Mouse (Mus musculus) G1E (cell line): ENCODE data around the gene H2-DMb1. TPM values are rescaled to one million over a fixed set of nuclear protein-coding genes. Genes with fewer than 3 reads are reported as not detected.

Source experiments
- ATAC-seq: 2 replicates; pipeline ENCODE4 v1.8.0; 2016; ENCODE audit warnings: mild to moderate bottlenecking; ENCODE audit not compliant: insufficient number of reproducible peaks, poor library complexity, low FRiP score, severe bottlenecking; ENCODE audit errors: extremely low read depth
- DNase-seq: peaks from one replicate; pipeline ENCODE4 v3.0.0; 2012; ENCODE audit warnings: low spot score
- H3K27me3 ChIP-seq: 2 replicates; pipeline ENCODE4 v1.6.1; 2012; ENCODE audit warnings: mild to moderate bottlenecking, low read length, inconsistent platforms; ENCODE audit not compliant: insufficient read depth
- H3K36me3 ChIP-seq: replicated peaks from 2 replicates; pipeline ENCODE3; 2012; ENCODE audit warnings: mild to moderate bottlenecking, inconsistent platforms
- H3K4me1 ChIP-seq: 2 replicates; pipeline ENCODE4 v1.6.1; 2012; ENCODE audit warnings: low read depth, low read length, inconsistent platforms, mixed read lengths; ENCODE audit not compliant: insufficient read depth
- H3K4me3 ChIP-seq: 2 replicates; pipeline ENCODE4 v1.5.1; 2012; ENCODE audit warnings: low read depth, mild to moderate bottlenecking, inconsistent platforms, low read length, moderate library complexity, mixed read lengths
- H3K9me3 ChIP-seq: replicated peaks from 2 replicates; pipeline ENCODE4 v1.6.1; 2012; ENCODE audit warnings: inconsistent platforms
- CTCF ChIP-seq: IDR thresholded peaks from 2 replicates; pipeline ENCODE4 v1.5.1; 2012; ENCODE audit warnings: low read depth, low read length, inconsistent platforms, mixed read lengths
- GATA1 ChIP-seq: IDR thresholded peaks from 2 replicates; pipeline ENCODE4 v1.6.1; 2012; ENCODE audit warnings: borderline replicate concordance, low read length, inconsistent platforms, mixed read lengths
- GATA2 ChIP-seq: IDR thresholded peaks from 2 replicates; pipeline ENCODE4 v1.6.1; 2012; ENCODE audit warnings: low read depth, low read length, inconsistent platforms, borderline replicate concordance
- POLR2AphosphoS5 ChIP-seq: IDR thresholded peaks from 2 replicates; pipeline ENCODE4 v1.6.1; 2012; ENCODE audit warnings: low read depth, low read length, inconsistent platforms; ENCODE audit not compliant: insufficient replicate concordance
- TAL1 ChIP-seq: conservative IDR thresholded peaks from 2 replicates; pipeline ENCODE4 v1.6.1; 2012; ENCODE audit warnings: low read depth, low read length, inconsistent platforms, mixed read lengths
- polyA plus RNA-seq: library from polyadenylated mRNA; stranded (reverse); fragments of >175 nt; gene quantifications from 2 replicates; pipeline ENCODE4 v1.2.3, GENCODE M21; 2012
- total RNA-seq, 2 experiments: library from RNA; stranded (forward) in 1 of 2; stranded (reverse) in 1 of 2; fragments of 200-1000 nt in 1 of 2; fragments of >200 nt in 1 of 2; fragmentation: Nextera tagmentation in 1 of 2; gene quantifications; 2 replicates each; pipeline ENCODE4 v1.2.3; 2014 to 2017

Gene H2-DMb1
- total and polyA plus RNA-seq, 3 experiments, result 0.10 to 0.44 TPM; not detected in 1

GRCm38 (mm10) chr17:34196941-34197894 lies 44.3 kb downstream of the H2-DMb1 start, which contains the start of gene Psmb8:
TSS of gene Psmb8 (plus strand) at chr17:34197721.
- no peak for ATAC-seq
- Histone ChIP-seq H3K9me3 (no peaks in the 10 kb centered on the region), H3K4me3 (no peak within 1 kb of the TSS), H3K4me1 (peaks cover 13% of the 10 kb centered on the region), H3K27me3 (peaks cover 34% of the 10 kb centered on the region), H3K36me3 (peaks cover 7% of the 10 kb centered on the region)
- TF ChIP-seq POLR2AphosphoS5, result no peak
- no peak for TF ChIP-seq TAL1
- TF ChIP-seq GATA2, result no peak
- no peak for TF ChIP-seq CTCF
- no peak for TF ChIP-seq GATA1
- DNase-seq, result no peak

GRCm38 (mm10) chr17:34197904-34198520 lies 45.1 kb downstream of the H2-DMb1 start:
- peaks cover 34% of the 10 kb centered on the region for H3K27me3 ChIP-seq
- DNase-seq (no peak), ATAC-seq (no peak)
- peaks cover 7% of the 10 kb centered on the region for H3K36me3 ChIP-seq
- no peak for TF ChIP-seq POLR2AphosphoS5
- TF ChIP-seq GATA1, result no peak
- TF ChIP-seq GATA2, result no peak
- TF ChIP-seq TAL1, result no peak
- no peak for TF ChIP-seq CTCF
- H3K4me3 ChIP-seq, result no peak overlapping the region
- H3K4me1 ChIP-seq, result peaks cover 13% of the 10 kb centered on the region
- H3K9me3 ChIP-seq, result no peaks in the 10 kb centered on the region

- Histone ChIP-seq H3K27me3 (peaks cover 33% of the 10 kb centered on the region), H3K4me1 (peaks cover 13% of the 10 kb centered on the region), H3K4me3 (no peak overlapping the region), H3K36me3 (peaks cover 5% of the 10 kb centered on the region), H3K9me3 (no peaks in the 10 kb centered on the region)
- DNase-seq, result no peak
- TF ChIP-seq GATA2, result no peak
- TF ChIP-seq POLR2AphosphoS5, result no peak
- TF ChIP-seq TAL1, result no peak
- no peak for TF ChIP-seq GATA1
- TF ChIP-seq CTCF, result no peak
- ATAC-seq, result no peak
Measured at GRCm38 (mm10) chr17:34198521-34198912, 45.6 kb downstream of the H2-DMb1 start.

- H3K4me3 ChIP-seq, result no peak overlapping the region
- H3K27me3 ChIP-seq, result peaks cover 33% of the 10 kb centered on the region
- H3K4me1 ChIP-seq, result peaks cover 17% of the 10 kb centered on the region
- ATAC-seq (no peak), DNase-seq (no peak)
- no peaks in the 10 kb centered on the region for H3K9me3 ChIP-seq
- TF ChIP-seq CTCF (no peak), POLR2AphosphoS5 (no peak), GATA1 (no peak), TAL1 (no peak), GATA2 (no peak)
- peaks cover 3% of the 10 kb centered on the region for H3K36me3 ChIP-seq
Measured at GRCm38 (mm10) chr17:34199050-34199619, 46.3 kb downstream of the H2-DMb1 start.

GRCm38 (mm10) chr17:34200047-34200446 lies 47.2 kb downstream of the H2-DMb1 start:
- Histone ChIP-seq H3K4me3 (no peak overlapping the region), H3K36me3 (no peaks in the 10 kb centered on the region), H3K9me3 (no peaks in the 10 kb centered on the region), H3K4me1 (peaks cover 19% of the 10 kb centered on the region), H3K27me3 (peaks cover 30% of the 10 kb centered on the region)
- TF ChIP-seq GATA2, result no peak
- TF ChIP-seq TAL1, result no peak
- TF ChIP-seq POLR2AphosphoS5, result no peak
- no peak for TF ChIP-seq GATA1
- no peak for TF ChIP-seq CTCF
- DNase-seq, result no peak
- ATAC-seq, result no peak
